Mouse (Mus musculus) adipose tissue, adult 10 weeks (tissue): Measurements from ENCODE around the gene Ifna12. TPM values are rescaled to one million over a fixed set of nuclear protein-coding genes. Genes with fewer than 3 reads are reported as not detected.

Experiments
- polyA plus RNA-seq: library from polyadenylated mRNA; stranded (reverse); fragments of 350-450 nt; fragmentation: Illumina TruSeq; extraction: RNeasy Lipid Tissue Mini Kit (QIAGEN cat#74804); gene quantifications from one replicate; pipeline ENCODE4 v1.2.3, GENCODE M21; 2014; ENCODE audit warnings: low read depth, low replicate concordance

Ifna12 gene
- polyA plus RNA-seq = not detected

GRCm38 (mm10) chr4:88603276-88603675 lies at the start of gene Ifna12:
Gene Ifna12 (minus strand): TSS chr4:88603376.

GRCm38 (mm10) chr4:88644359-88644758 lies 41.2 kb upstream of the Ifna12 start, which contains the start of gene Ifna13:
Gene Ifna13 (minus strand): TSS chr4:88644459.

DNA sequence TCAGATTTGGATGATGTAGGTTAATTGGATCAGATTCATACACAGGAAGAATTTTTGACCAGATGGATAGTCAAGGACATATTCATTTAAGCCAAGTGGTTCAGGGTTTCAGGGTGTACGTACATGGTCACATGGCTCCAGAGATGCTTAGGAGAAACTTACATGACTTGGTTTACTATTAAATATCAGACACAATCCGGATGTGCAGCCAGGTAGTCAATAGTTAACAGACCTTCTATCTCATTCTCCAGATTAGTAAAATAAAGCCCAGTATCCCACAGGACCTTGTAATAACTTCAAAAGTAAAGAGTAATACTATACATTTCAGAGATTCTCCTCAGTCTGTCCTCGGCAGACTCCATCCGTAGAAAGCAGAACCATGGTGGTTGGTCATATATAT lies 31.1 kb upstream of the Ifna12 start, which contains the start of gene C87499:
TSS of gene C87499 (minus strand) at position 101 of the 400 bp plus-strand sequence.

GRCm38 (mm10) chr4:88592285-88592684 lies 10.9 kb downstream of the Ifna12 start, which contains the start of gene Ifna9:
Gene Ifna9 (minus strand): TSS chr4:88592385.

DNA sequence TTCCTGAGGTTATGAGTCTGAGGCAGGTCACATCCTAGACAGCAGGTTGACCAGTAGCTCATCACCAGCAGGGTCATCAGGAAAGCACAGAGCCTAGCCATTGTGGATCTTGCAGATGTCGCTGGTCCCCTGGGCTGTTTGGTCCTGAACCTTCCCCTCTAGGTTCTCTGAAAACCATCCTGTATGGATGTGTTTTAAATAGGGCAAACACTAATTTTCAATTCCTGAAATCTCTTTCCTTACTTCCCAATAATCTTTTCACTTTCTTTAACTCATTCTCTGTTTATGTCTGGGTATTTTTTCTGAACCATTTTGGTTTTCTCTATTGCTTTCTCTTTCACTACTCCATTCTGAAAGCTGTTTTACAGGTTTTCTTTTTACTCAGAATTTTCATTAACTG lies 31.5 kb downstream of the Ifna12 start, which contains the start of gene Ifna14:
TSS of gene Ifna14 (minus strand) at position 101 of the 400 bp plus-strand sequence.

GRCm38 (mm10) chr4:88558145-88558544 lies 45.0 kb downstream of the Ifna12 start, which contains the start of gene Ifna15:
Gene Ifna15 (minus strand): TSS chr4:88558245.

Other genes with a start within 250 kb of the Ifna12 start
- 11.9 TPM for gene Hacd4, start 164.4 kb downstream of the Ifna12 start, polyA plus RNA-seq
- gene Ifnb1, start 80.6 kb downstream of the Ifna12 start, polyA plus RNA-seq = not detected
- gene Ifna15, start 45.1 kb downstream of the Ifna12 start, polyA plus RNA-seq = not detected
- gene Ifna14, start 31.6 kb downstream of the Ifna12 start, polyA plus RNA-seq = not detected
- gene Ifna9, start 11.0 kb downstream of the Ifna12 start, polyA plus RNA-seq = not detected
- not detected for gene C87499, start 31.0 kb upstream of the Ifna12 start, polyA plus RNA-seq
- gene Ifna13, start 41.1 kb upstream of the Ifna12 start, polyA plus RNA-seq = not detected
- gene Ifna16, start 73.5 kb upstream of the Ifna12 start, polyA plus RNA-seq = not detected
- gene Ifna2, start 80.5 kb upstream of the Ifna12 start, polyA plus RNA-seq = not detected
- gene Ifnab, start 88.0 kb upstream of the Ifna12 start, polyA plus RNA-seq = not detected
- 0.62 TPM for gene Gm26566, start 118.4 kb upstream of the Ifna12 start, polyA plus RNA-seq
- 33.9 TPM for gene Klhl9, start 119.1 kb upstream of the Ifna12 start, polyA plus RNA-seq
- not detected for gene Gm13271, start 151.5 kb upstream of the Ifna12 start, polyA plus RNA-seq
- gene Gm13283, start 156.7 kb upstream of the Ifna12 start, polyA plus RNA-seq = not detected
- not detected for gene Gm13290, start 170.5 kb upstream of the Ifna12 start, polyA plus RNA-seq
- not detected for gene Gm13289, start 173.5 kb upstream of the Ifna12 start, polyA plus RNA-seq
- gene Gm13272, start 176.5 kb upstream of the Ifna12 start, polyA plus RNA-seq = not detected
- gene Ifnz, start 178.8 kb upstream of the Ifna12 start, polyA plus RNA-seq = not detected
- gene Gm13276, start 182.3 kb upstream of the Ifna12 start, polyA plus RNA-seq = not detected
- not detected for gene Gm13277, start 185.3 kb upstream of the Ifna12 start, polyA plus RNA-seq
- not detected for gene Gm13278, start 188.2 kb upstream of the Ifna12 start, polyA plus RNA-seq
- not detected for gene Gm13275, start 191.1 kb upstream of the Ifna12 start, polyA plus RNA-seq
- gene Gm13279, start 194.0 kb upstream of the Ifna12 start, polyA plus RNA-seq = not detected
- gene Gm13285, start 196.3 kb upstream of the Ifna12 start, polyA plus RNA-seq = not detected
- gene Gm13287, start 199.9 kb upstream of the Ifna12 start, polyA plus RNA-seq = not detected
- not detected for gene Gm13288, start 202.2 kb upstream of the Ifna12 start, polyA plus RNA-seq
- gene Ifna7, start 212.9 kb upstream of the Ifna12 start, polyA plus RNA-seq = not detected
- not detected for gene Ifna11, start 216.6 kb upstream of the Ifna12 start, polyA plus RNA-seq
- gene Ifna6, start 224.0 kb upstream of the Ifna12 start, polyA plus RNA-seq = not detected
- not detected for gene Ifna5, start 232.1 kb upstream of the Ifna12 start, polyA plus RNA-seq
- not detected for gene Ifna4, start 238.5 kb upstream of the Ifna12 start, polyA plus RNA-seq
- not detected for gene Ifna1, start 246.7 kb upstream of the Ifna12 start, polyA plus RNA-seq